Mouse (Mus musculus) embryonic fibroblast, embryonic 13.5 days (primary cell): ENCODE data around the gene Phf7. TPM values are rescaled to one million over a fixed set of nuclear protein-coding genes. Genes with fewer than 3 reads are reported as not detected.

Source experiments
- H3K27ac ChIP-seq: 2 replicates; pipeline ENCODE4 v1.5.1; 2012; ENCODE audit warnings: low read length, control low read depth, inconsistent platforms; ENCODE audit not compliant: insufficient read depth
- H3K4me1 ChIP-seq: 2 replicates; pipeline ENCODE4 v1.6.1; 2011; ENCODE audit warnings: low read length; ENCODE audit not compliant: control insufficient read depth, insufficient read depth
- H3K4me3 ChIP-seq: 2 replicates; pipeline ENCODE4 v1.5.1; 2011; ENCODE audit warnings: mild to moderate bottlenecking, control low read depth, low read length; ENCODE audit not compliant: insufficient read depth
- CTCF ChIP-seq: IDR thresholded peaks from 2 replicates; pipeline ENCODE4 v1.5.1; 2011; ENCODE audit warnings: mild to moderate bottlenecking, control low read depth, low read length, moderate library complexity, borderline replicate concordance; ENCODE audit not compliant: insufficient read depth
- POLR2A ChIP-seq: IDR thresholded peaks from 2 replicates; pipeline ENCODE4 v1.6.1; 2011; ENCODE audit warnings: low read depth, mild to moderate bottlenecking, control low read depth, low read length, moderate library complexity
- polyA plus RNA-seq: library from polyadenylated mRNA; stranded (reverse); fragments of >200 nt; gene quantifications from 2 replicates; pipeline ENCODE4 v1.2.4, GENCODE M21; 2011; ENCODE audit warnings: low read depth; ENCODE audit not compliant: missing spikeins, insufficient read length

The Phf7 gene
- polyA plus RNA-seq, 1 experiment = 6.5 TPM

- Histone ChIP-seq H3K4me1 (no peaks in the 10 kb centered on the region), H3K27ac (no peak overlapping the region), H3K4me3 (no peak overlapping the region)
- TF ChIP-seq POLR2A = no peak
- TF ChIP-seq CTCF = no peak
Observed at GRCm38 (mm10) chr14:31258476-31259050, 7.4 kb upstream of the Phf7 start.

DNA sequence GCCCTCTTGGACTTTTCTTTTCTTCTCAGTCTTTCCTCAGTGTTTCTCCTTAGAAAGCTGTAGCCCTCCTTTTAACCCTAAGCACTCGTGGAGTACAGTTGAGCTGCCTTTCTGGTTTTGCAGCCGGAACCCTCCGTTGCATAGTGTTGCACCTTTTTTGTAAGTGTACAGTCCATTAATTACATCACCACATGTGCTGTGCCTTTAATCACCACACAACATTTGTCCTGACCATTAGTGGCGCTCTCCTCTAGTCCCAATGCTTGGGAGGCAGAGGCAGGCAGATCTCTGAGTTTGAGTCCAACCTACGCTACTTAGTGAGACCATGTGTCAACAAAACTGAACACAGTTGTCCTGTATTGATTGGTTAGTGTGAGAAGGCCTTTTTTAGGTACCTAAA lies 974 bp upstream of the Phf7 start:
- Histone ChIP-seq H3K4me3 (peak overlapping the region; percentile 99), H3K4me1 (no peaks in the 10 kb centered on the region; the same call in 1 of the 2 replicates), H3K27ac (no peak overlapping the region)
- TF ChIP-seq POLR2A (no peak), CTCF (no peak)

DNA sequence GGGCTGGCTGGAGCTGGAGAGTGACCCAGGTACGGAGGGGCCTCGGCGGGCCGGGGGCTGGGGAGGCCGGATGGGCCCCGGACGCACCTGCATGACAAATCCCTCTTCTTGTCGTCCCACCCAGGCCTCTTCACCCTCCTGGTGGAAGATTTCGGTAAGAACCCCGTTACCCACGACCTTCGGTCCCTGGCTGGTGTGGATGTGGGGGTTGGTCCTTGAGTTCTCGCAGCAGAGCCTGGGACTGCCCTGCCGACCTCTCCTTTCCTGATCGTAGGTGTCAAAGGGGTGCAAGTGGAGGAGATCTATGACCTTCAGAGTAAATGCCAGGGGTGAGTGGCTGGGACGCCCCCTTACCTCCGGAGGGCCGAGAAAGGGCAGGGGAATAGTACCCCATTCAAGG lies 509 bp upstream of the Phf7 start:
- H3K4me3 ChIP-seq = peak overlapping the region; percentile 99
- H3K27ac ChIP-seq = no peak overlapping the region
- peaks cover 2% of the 10 kb centered on the region; the same call in 1 of the 2 replicates for H3K4me1 ChIP-seq
- no peak for TF ChIP-seq POLR2A
- TF ChIP-seq CTCF = no peak

DNA sequence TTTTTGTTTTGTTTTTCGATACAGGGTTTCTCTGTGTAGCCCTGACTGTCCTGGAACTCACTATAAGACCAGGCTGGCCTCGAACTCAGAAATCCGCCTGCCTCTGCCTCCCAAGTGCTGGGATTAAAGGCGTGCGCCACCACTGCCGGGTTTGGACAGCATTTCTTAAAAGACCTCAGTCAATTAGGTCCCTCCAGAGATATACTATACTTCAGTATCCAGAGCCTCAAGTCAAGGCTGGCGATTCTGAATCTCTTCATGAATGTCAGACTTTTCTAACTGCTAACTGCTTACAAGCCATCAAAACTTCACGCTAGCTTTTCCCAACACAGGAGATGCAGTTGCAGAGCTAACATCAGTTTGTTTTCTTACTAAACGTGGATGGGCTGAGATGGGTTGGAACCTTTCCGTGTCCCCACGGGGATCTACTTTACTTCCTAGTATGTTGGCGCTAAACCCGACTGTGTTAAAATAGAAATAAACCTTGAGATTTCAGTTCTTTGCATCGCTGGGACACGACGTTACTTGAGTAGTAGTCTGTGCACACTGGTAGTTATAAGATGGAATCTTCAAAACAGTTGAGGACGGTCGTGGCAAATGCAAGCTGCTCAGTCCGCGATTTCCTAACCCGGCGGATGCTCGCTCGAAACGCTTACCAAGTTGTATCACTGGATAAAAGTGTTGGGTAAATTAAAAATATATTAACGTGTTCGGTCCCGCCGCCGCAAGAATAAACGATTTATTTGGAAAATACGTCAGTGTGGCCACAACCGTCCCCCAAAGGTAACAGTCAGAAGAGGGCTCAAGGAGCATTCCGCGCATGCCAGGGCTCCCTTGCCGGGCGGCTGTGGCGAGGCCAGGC lies 664 bp downstream of the Phf7 start:
- Histone ChIP-seq H3K27ac (peak overlapping the region; percentile 97), H3K4me1 (peaks cover 5% of the 10 kb centered on the region; the same call in 1 of the 2 replicates), H3K4me3 (peak overlapping the region; percentile 69)
- TF ChIP-seq POLR2A (peak; percentile 58), CTCF (no peak)

DNA sequence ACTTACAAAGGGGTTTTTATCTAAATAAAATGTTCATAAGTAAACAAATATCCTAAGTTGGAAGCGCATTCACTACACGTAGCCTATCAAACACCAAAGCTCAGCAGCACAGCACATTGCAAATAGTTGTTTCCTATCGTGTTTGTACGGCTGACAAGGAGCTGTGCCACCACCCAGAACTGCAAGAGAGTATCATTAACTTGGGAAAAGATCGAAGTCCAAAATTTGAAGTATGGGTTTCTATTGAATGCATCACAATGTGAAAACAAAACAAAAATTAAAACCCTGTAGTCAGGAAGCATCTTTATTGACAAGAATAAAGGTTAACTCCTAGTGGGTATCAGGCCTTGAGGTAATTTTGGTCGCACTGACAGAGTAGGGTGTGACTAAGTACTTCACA lies 2.7 kb downstream of the Phf7 start:
- no peak overlapping the region for H3K4me3 ChIP-seq
- no peak overlapping the region for H3K27ac ChIP-seq
- TF ChIP-seq POLR2A = no peak
- TF ChIP-seq CTCF = no peak
- H3K4me1 ChIP-seq = peaks cover 5% of the 10 kb centered on the region; the same call in 1 of the 2 replicates

GRCm38 (mm10) chr14:31245946-31246345 lies 5.2 kb downstream of the Phf7 start:
- no peak overlapping the region for H3K4me3 ChIP-seq
- H3K4me1 ChIP-seq = peaks cover 5% of the 10 kb centered on the region; the same call in 1 of the 2 replicates
- H3K27ac ChIP-seq = peak overlapping the region; percentile 6; the same call in 1 of the 2 replicates
- TF ChIP-seq POLR2A = no peak
- no peak for TF ChIP-seq CTCF

GRCm38 (mm10) chr14:31244777-31245176 lies 6.3 kb downstream of the Phf7 start:
- TF ChIP-seq CTCF = no peak
- no peak for TF ChIP-seq POLR2A
- no peak overlapping the region for H3K4me3 ChIP-seq
- no peak overlapping the region for H3K27ac ChIP-seq
- H3K4me1 ChIP-seq = peaks cover 5% of the 10 kb centered on the region; the same call in 1 of the 2 replicates

- Histone ChIP-seq H3K27ac (no peak overlapping the region), H3K4me1 (no peaks in the 10 kb centered on the region), H3K4me3 (no peak overlapping the region)
- no peak for TF ChIP-seq POLR2A
- no peak for TF ChIP-seq CTCF
Observed at GRCm38 (mm10) chr14:31240528-31240927, 10.6 kb downstream of the Phf7 start.

DNA sequence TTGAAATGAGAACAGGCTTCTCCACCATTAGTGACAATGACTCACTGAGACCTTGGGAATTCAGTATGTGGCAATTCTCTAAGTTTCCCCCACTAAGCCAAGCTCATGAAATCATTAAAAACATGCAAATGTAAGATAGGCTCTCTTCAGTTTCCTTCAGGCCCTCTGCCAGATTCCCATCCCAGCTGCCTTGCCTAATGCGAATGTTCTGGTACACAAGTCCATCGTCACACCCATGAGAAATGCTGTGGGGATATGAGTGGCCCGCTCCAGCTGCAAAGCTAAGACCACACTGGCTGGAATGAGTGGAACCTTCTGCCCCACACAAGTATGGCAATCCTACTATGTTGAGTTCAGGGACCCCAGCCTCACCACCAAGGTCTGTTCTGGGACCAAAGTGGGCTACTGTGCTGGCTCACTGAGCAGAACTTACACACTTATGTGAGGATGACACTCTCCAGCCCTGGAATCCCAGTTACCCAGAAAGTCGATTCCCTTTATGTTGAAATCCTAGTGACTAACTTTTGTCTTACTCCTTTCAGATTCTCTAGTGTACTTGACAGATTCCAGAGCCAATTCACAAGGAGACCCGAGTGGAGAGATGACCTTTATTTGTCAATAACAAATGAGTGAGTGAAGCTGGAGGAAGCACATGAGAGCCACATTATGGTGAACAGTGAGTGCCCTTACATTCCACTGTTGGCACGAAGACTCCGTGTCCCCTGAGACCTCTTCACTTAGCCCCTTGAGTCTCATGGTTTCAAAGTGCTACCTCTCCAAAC lies 13.8 kb downstream of the Phf7 start:
- Histone ChIP-seq H3K4me1 (no peaks in the 10 kb centered on the region), H3K4me3 (no peak overlapping the region), H3K27ac (no peak overlapping the region)
- no peak for TF ChIP-seq CTCF
- no peak for TF ChIP-seq POLR2A
